Comparison of ENCODE assay signal across 8 mouse cellular contexts in the genomic region with DNA sequence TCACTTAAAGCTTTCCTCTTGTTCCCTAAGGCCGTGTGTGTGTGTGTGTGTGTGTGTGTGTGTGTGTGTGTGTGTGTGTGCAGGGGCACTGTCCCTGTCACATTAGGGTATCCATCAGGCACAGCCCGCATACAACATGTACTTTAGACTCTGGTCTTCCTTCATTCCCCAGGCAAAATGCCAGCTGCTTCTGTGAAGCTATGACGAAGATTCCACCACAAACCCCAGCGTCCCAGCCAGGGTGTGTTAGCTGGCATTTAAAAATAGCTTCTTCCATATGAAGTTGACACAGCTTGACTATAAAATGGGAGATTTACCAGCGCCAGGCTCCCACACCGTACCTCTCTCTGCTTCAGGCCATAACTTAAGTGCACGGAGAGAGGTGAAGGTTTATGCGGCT.
A peak's percentile ranks its signal among the peaks of the same experiment; 100 is the strongest.
DNase-seq lines count a peak whose midpoint lies in the region; ATAC-seq lines count a peak whose summit lies in the region.

No protein-coding gene starts in this region.

- H3K36me3 ChIP-seq in intestine, embryonic 16.5 days (ENCODE audit: control insufficient read depth, insufficient read depth, low read length), result no peaks in the 10 kb centered on the region

- 0 out of 2 replicates have a peak, but pooled peaks cover 4% of the 10 kb centered on the region for H3K4me1 ChIP-seq in intestine, embryonic 16.5 days (ENCODE audit: control insufficient read depth, insufficient read depth, low read length)

- DNase-seq in left cerebral cortex, adult 11 months (ENCODE audit: low spot score), result peak; percentile 80
- no peak for DNase-seq in left cerebral cortex, postnatal 4 days
- peak; percentile 90 to 93 for DNase-seq in frontal cortex, adult 2 months (ENCODE audit: extremely low spot score in 1 of 2, low spot score in 1 of 2)
- DNase-seq in liver, result peak; percentile 18
- DNase-seq in skeletal muscle tissue, adult 2 months (ENCODE audit: low read depth, low spot score), result peak; percentile 75
- no peak for DNase-seq in B cell, adult 2 months
- no peak for DNase-seq in urinary bladder, postnatal 4 days (ENCODE audit: low spot score in 2 of 2)

- H3K4me3 ChIP-seq in intestine, embryonic 16.5 days (ENCODE audit: low read length), result no peak overlapping the region

- ATAC-seq in intestine, embryonic 16.5 days, result 0 out of 2 replicates have a peak, but pooled peaks have one; percentile 9

- H3K4me2 ChIP-seq in intestine, embryonic 16.5 days (ENCODE audit: low read depth, low read length), result no peak overlapping the region

- WGBS in intestine, embryonic 16.5 days, result 60% methylated on average over 8 of the region's 8 CpGs

- H3K27ac ChIP-seq in intestine, embryonic 16.5 days (ENCODE audit: low read length), result peak overlapping the region; percentile 52

- no peaks in the 10 kb centered on the region for H3K9me3 ChIP-seq in intestine, embryonic 16.5 days (ENCODE audit: control insufficient read depth, low read length)

- no peaks in the 10 kb centered on the region for H3K27me3 ChIP-seq in intestine, embryonic 16.5 days (replicated peaks; ENCODE audit: control insufficient read depth, insufficient read depth, low read length)

- no peak overlapping the region for H3K9ac ChIP-seq in intestine, embryonic 16.5 days (ENCODE audit: low read depth, low read length)

- intact Hi-C loops in left cerebral cortex, postnatal 4 days (cut with DNase I), result no loop called here

Comparison
In these comparisons a context has a peak if more than half of its experiments do, and no peak if none do; other contexts are left out.
1. DNase-seq: peak in left cerebral cortex, adult 11 months (single experiment), frontal cortex, adult 2 months (2 of 2), liver (single experiment) and skeletal muscle tissue, adult 2 months (single experiment); none in left cerebral cortex, postnatal 4 days (single experiment), B cell, adult 2 months (0 of 2) and urinary bladder, postnatal 4 days (0 of 2).